Comparison of ENCODE assay signal across 11 mouse cellular contexts in the genomic region with DNA sequence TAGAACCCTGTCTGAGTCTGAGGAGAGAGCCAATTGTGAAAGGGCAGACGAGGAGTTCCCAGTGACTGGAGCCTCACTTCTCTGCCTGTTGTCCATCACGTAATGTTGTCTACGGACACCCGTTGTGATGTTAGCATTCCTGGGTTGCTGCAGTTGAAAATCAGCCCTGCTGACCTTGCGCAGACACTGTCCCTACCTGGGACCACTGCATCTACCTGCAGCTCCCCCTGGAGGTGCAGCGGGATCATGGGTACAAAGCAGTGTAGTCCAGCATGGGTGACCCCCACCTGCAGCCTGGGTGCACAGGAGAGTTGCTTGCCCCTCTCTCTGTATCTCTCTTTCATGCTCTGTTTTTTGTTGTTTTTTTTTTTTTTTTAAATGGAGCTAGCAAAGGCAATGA.
A peak's percentile ranks its signal among the peaks of the same experiment; 100 is the strongest.
DNase-seq lines count a peak whose midpoint lies in the region; ATAC-seq and TF ChIP-seq lines count a peak whose summit lies in the region.
"Had no signal": no experiment of that assay in that cellular context is flagged by ENCODE, and none has a peak within 500 bp of the region (broad histone marks: within the 10 kb centered on the region; RNA-seq: fewer than 3 reads in every experiment).

No protein-coding gene starts in this region.

- no peak for TF ChIP-seq EP300 in heart, postnatal 0 days (IDR thresholded peaks at IDR 0.05; ENCODE audit: low read depth)

- no peak overlapping the region for H3K4me2 ChIP-seq in heart, postnatal 0 days (ENCODE audit: low read depth, low read length)
- H3K4me2 ChIP-seq in hindbrain, postnatal 0 days (ENCODE audit: low read depth, low read length), result no peak overlapping the region

- no peak for ATAC-seq in heart, postnatal 0 days (ENCODE audit: insufficient read depth, low read depth)
- ATAC-seq in hindbrain, postnatal 0 days, result no peak
- ATAC-seq: inflammation-experienced regulatory T-cells, adult 6 months had no signal

- H3K9me3 ChIP-seq in heart, postnatal 0 days (replicated peaks; ENCODE audit: control insufficient read depth, low read length), result no peaks in the 10 kb centered on the region
- no peaks in the 10 kb centered on the region for H3K9me3 ChIP-seq in hindbrain, postnatal 0 days (ENCODE audit: low read length)

- DNase-seq in heart, postnatal 0 days (ENCODE audit: low spot score), result no peak
- no peak for DNase-seq in heart, adult 9 months (ENCODE audit: low spot score in 2 of 2)
- no peak for DNase-seq in thymus, adult 2 months
- no peak for DNase-seq in thymus, postnatal 0 days (ENCODE audit: low spot score)
- DNase-seq in hindbrain, postnatal 0 days (ENCODE audit: low spot score), result no peak
- DNase-seq in splenic B cell, adult 2 months (ENCODE audit: low read depth, low spot score), result peak; percentile 6
- no peak for DNase-seq in spleen, postnatal 4 days (ENCODE audit: low spot score in 2 of 2)
- no peak for DNase-seq in B cell, adult 2 months
- DNase-seq: adrenal gland, postnatal 36 days had no signal

- TF ChIP-seq POLR2A in thymus, adult 2 months (IDR thresholded peaks at IDR 0.05; ENCODE audit: control insufficient read depth, extremely low read depth, insufficient read depth, low read length, poor library complexity), result no peak

- H3K4me3 ChIP-seq in heart, postnatal 0 days (ENCODE audit: low read depth, low read length), result no peak overlapping the region
- H3K4me3 ChIP-seq in thymus, adult 2 months (ENCODE audit: control insufficient read depth, insufficient read depth, low read length), result no peak overlapping the region
- no peak overlapping the region for H3K4me3 ChIP-seq in hindbrain, postnatal 0 days (ENCODE audit: low read length)
- H3K4me3 ChIP-seq: left cerebral cortex, adult 2 months had no signal

- H3K4me1 ChIP-seq in heart, postnatal 0 days (ENCODE audit: control insufficient read depth, insufficient read depth), result no peaks in the 10 kb centered on the region
- H3K4me1 ChIP-seq in thymus, adult 2 months (replicated peaks; ENCODE audit: control insufficient read depth, insufficient read depth, low read length), result 0 out of 2 replicates have a peak, but pooled peaks cover 4% of the 10 kb centered on the region
- no peaks in the 10 kb centered on the region for H3K4me1 ChIP-seq in hindbrain, postnatal 0 days (ENCODE audit: insufficient read depth, low read length)

- WGBS in heart, postnatal 0 days, result 33% methylated on average over 6 of the region's 6 CpGs
- WGBS in thymus, adult 2 months, result 84% methylated on average over 6 of the region's 6 CpGs
- 32% methylated on average over 6 of the region's 6 CpGs for WGBS in hindbrain, postnatal 0 days

- H3K9ac ChIP-seq in heart, postnatal 0 days (replicated peaks; ENCODE audit: low read depth, low read length), result no peak overlapping the region
- H3K9ac ChIP-seq in hindbrain, postnatal 0 days (replicated peaks; ENCODE audit: low read length), result no peak overlapping the region

- peak; percentile 27 for TF ChIP-seq CTCF in heart, postnatal 0 days (IDR thresholded peaks at IDR 0.05; ENCODE audit: low read depth)
- TF ChIP-seq CTCF in thymus, adult 2 months (IDR thresholded peaks at IDR 0.05; ENCODE audit: borderline replicate concordance, control insufficient read depth, extremely low read depth, insufficient read depth, low read length, poor library complexity), result 0 out of 2 replicates have a peak, but pooled peaks have one; percentile 16
- peak; percentile 42; the same call in 1 of the 2 replicates for TF ChIP-seq CTCF in hindbrain, postnatal 0 days (IDR thresholded peaks at IDR 0.05; ENCODE audit: low read depth)

- H3K27me3 ChIP-seq in heart, postnatal 0 days (ENCODE audit: control insufficient read depth, insufficient read depth, low read length), result no peaks in the 10 kb centered on the region
- H3K27me3 ChIP-seq in thymus, adult 2 months (ENCODE audit: control insufficient read depth, insufficient read depth, low read length), result no peaks in the 10 kb centered on the region
- no peaks in the 10 kb centered on the region for H3K27me3 ChIP-seq in hindbrain, postnatal 0 days (ENCODE audit: insufficient read depth, low read length)
- no peaks in the 10 kb centered on the region for H3K27me3 ChIP-seq in splenic B cell, adult 2 months (ENCODE audit: control insufficient read depth, insufficient read depth, low read length, poor library complexity, severe bottlenecking)

- no peak overlapping the region for H3K27ac ChIP-seq in heart, postnatal 0 days (ENCODE audit: low read depth)
- H3K27ac ChIP-seq in thymus, adult 2 months (ENCODE audit: control insufficient read depth, insufficient read depth, low read length), result no peak overlapping the region
- no peak overlapping the region for H3K27ac ChIP-seq in hindbrain, postnatal 0 days
- H3K27ac ChIP-seq: left cerebral cortex, adult 2 months had no signal

- H3K36me3 ChIP-seq in heart, postnatal 0 days (replicated peaks; ENCODE audit: control insufficient read depth, insufficient read depth, low read length), result no peaks in the 10 kb centered on the region
- no peaks in the 10 kb centered on the region for H3K36me3 ChIP-seq in thymus, adult 2 months (ENCODE audit: control insufficient read depth, insufficient read depth, low read length)
- no peaks in the 10 kb centered on the region for H3K36me3 ChIP-seq in hindbrain, postnatal 0 days (ENCODE audit: insufficient read depth, low read length)
- H3K36me3 ChIP-seq in splenic B cell, adult 2 months (ENCODE audit: control insufficient read depth, insufficient read depth, low read length, poor library complexity, severe bottlenecking), result peaks cover 8% of the 10 kb centered on the region
